Mouse (Mus musculus) CH12.LX (cell line): ENCODE data around the gene Slc25a41. TPM values are rescaled to one million over a fixed set of nuclear protein-coding genes. Genes with fewer than 3 reads are reported as not detected.

Source experiments
- DNase-seq: peaks from one replicate; pipeline ENCODE4 v3.0.0-alpha.2; 2013; ENCODE audit errors: extremely low read depth
- H3K27ac ChIP-seq: 2 replicates; pipeline ENCODE4 v1.5.1; 2012; ENCODE audit warnings: low read depth, mild to moderate bottlenecking, control low read depth, moderate library complexity; ENCODE audit not compliant: insufficient read depth
- H3K27me3 ChIP-seq: replicated peaks from 2 replicates; pipeline ENCODE3; 2012; ENCODE audit warnings: inconsistent platforms
- H3K36me3 ChIP-seq, 2 experiments: replicated peaks in 1 of 2; 2 replicates each; pipeline versions ENCODE3 to v1.6.1; 2012; ENCODE audit warnings: inconsistent platforms in 1 of 2, low read length in 1 of 2, mild to moderate bottlenecking in 1 of 2, mixed read lengths in 1 of 2, moderate library complexity in 1 of 2; ENCODE audit not compliant: control insufficient read depth in 1 of 2, insufficient read depth in 1 of 2
- H3K4me1 ChIP-seq, 2 experiments: 2 replicates each; pipeline ENCODE4 v1.6.1; 2012; ENCODE audit warnings: inconsistent platforms in 1 of 2, moderate library complexity in 1 of 2; ENCODE audit not compliant: insufficient read depth in 2 of 2, control insufficient read depth in 1 of 2
- H3K4me2 ChIP-seq: 2 replicates; pipeline ENCODE4 v1.6.1; 2012; ENCODE audit warnings: low read depth, mild to moderate bottlenecking, control low read depth; ENCODE audit not compliant: poor library complexity, insufficient read depth, severe bottlenecking
- H3K4me3 ChIP-seq, 3 experiments: fragments of 150-350 bp in 1 of 3; sonication (generic) in 1 of 3; replicated peaks in 1 of 3; 2 replicates each; pipeline versions ENCODE3 to v1.5.1; 2011 to 2012; ENCODE audit warnings: low read depth in 2 of 3, low read length in 2 of 3, mild to moderate bottlenecking in 2 of 3, moderate library complexity in 2 of 3, control low read depth in 1 of 3, improper control_type of control experiment in 1 of 3, inconsistent platforms in 1 of 3, mixed read lengths in 1 of 3; ENCODE audit not compliant: poor library complexity in 1 of 3
- H3K79me2 ChIP-seq: replicated peaks from 2 replicates; pipeline ENCODE4 v1.6.1; 2012; ENCODE audit warnings: mild to moderate bottlenecking, moderate library complexity; ENCODE audit not compliant: control insufficient read depth, poor library complexity, insufficient read depth, severe bottlenecking; ENCODE audit errors: extremely low read depth
- H3K9ac ChIP-seq: 2 replicates; pipeline ENCODE4 v1.6.1; 2012; ENCODE audit warnings: low read depth, mild to moderate bottlenecking, control low read depth, moderate library complexity; ENCODE audit not compliant: insufficient read depth
- H3K9me3 ChIP-seq: replicated peaks from 2 replicates; pipeline ENCODE3; 2012; ENCODE audit warnings: low read length, inconsistent platforms, mixed read lengths
- BHLHE40 ChIP-seq: IDR thresholded peaks from 2 replicates; pipeline ENCODE4 v1.6.1; 2011; ENCODE audit warnings: mild to moderate bottlenecking, low read depth, low read length, improper control_type of control experiment
- CHD1 ChIP-seq: IDR thresholded peaks from 2 replicates; pipeline ENCODE4 v1.6.1; 2012; ENCODE audit warnings: low read depth, low read length, improper control_type of control experiment, inconsistent platforms
- CHD2 ChIP-seq: IDR thresholded peaks from 2 replicates; pipeline ENCODE4 v1.6.1; 2011; ENCODE audit warnings: low read length, improper control_type of control experiment
- CTCF ChIP-seq, 2 experiments: IDR thresholded peaks in 1 of 2; conservative IDR thresholded peaks in 1 of 2; 2 replicates each; pipeline ENCODE4 v1.5.1; 2011 to 2012; ENCODE audit warnings: low read depth in 2 of 2, low read length in 2 of 2, improper control_type of control experiment in 1 of 2, inconsistent platforms in 1 of 2, mild to moderate bottlenecking in 1 of 2, moderate library complexity in 1 of 2
- E2F4 ChIP-seq: IDR thresholded peaks from 2 replicates; pipeline ENCODE4 v1.6.1; 2011; ENCODE audit warnings: low read depth, low read length, improper control_type of control experiment; ENCODE audit not compliant: insufficient replicate concordance
- ELF1 ChIP-seq: IDR thresholded peaks from 2 replicates; pipeline ENCODE4 v1.6.1; 2014; ENCODE audit warnings: low read depth, mild to moderate bottlenecking, inconsistent platforms, low read length, improper control_type of control experiment
- EP300 ChIP-seq: IDR thresholded peaks from 2 replicates; pipeline ENCODE4 v1.6.1; 2011; ENCODE audit warnings: low read length, improper control_type of control experiment
- ETS1 ChIP-seq: conservative IDR thresholded peaks from 2 replicates; pipeline ENCODE4 v1.6.1; 2012; ENCODE audit warnings: low read depth, mild to moderate bottlenecking, inconsistent platforms, low read length, improper control_type of control experiment, moderate library complexity
- GABPA ChIP-seq: IDR thresholded peaks from 2 replicates; pipeline ENCODE4 v1.6.1; 2012; ENCODE audit warnings: low read depth, low read length, improper control_type of control experiment, inconsistent platforms; ENCODE audit not compliant: insufficient replicate concordance
- HCFC1 ChIP-seq: IDR thresholded peaks from 2 replicates; pipeline ENCODE4 v1.6.1; 2012; ENCODE audit warnings: low read depth, mild to moderate bottlenecking, inconsistent platforms, low read length, improper control_type of control experiment
- JUND ChIP-seq: conservative IDR thresholded peaks from 2 replicates; pipeline ENCODE4 v1.6.1; 2011; ENCODE audit warnings: low read depth, low read length, improper control_type of control experiment
- KAT2A ChIP-seq: IDR thresholded peaks from 2 replicates; pipeline ENCODE4 v1.6.1; 2012; ENCODE audit warnings: low read length, improper control_type of control experiment, inconsistent platforms; ENCODE audit not compliant: insufficient replicate concordance
- MAX ChIP-seq: IDR thresholded peaks from 2 replicates; pipeline ENCODE4 v1.6.1; 2011; ENCODE audit warnings: low read length, improper control_type of control experiment
- MAZ ChIP-seq: IDR thresholded peaks from 2 replicates; pipeline ENCODE4 v1.6.1; 2012; ENCODE audit warnings: low read depth, mild to moderate bottlenecking, inconsistent platforms, low read length, improper control_type of control experiment, moderate library complexity
- MXI1 ChIP-seq: IDR thresholded peaks from 2 replicates; pipeline ENCODE4 v1.6.1; 2011; ENCODE audit warnings: mild to moderate bottlenecking, low read depth, low read length, improper control_type of control experiment
- MYC ChIP-seq: IDR thresholded peaks from 2 replicates; pipeline ENCODE4 v1.6.1; 2011; ENCODE audit warnings: low read depth, mild to moderate bottlenecking, improper control_type of control experiment, low read length
- NELFE ChIP-seq: IDR thresholded peaks from 2 replicates; pipeline ENCODE4 v1.6.1; 2011; ENCODE audit warnings: low read depth, low read length, improper control_type of control experiment
- PAX5 ChIP-seq: IDR thresholded peaks from 2 replicates; pipeline ENCODE4 v1.6.1; 2012; ENCODE audit warnings: low read length, inconsistent platforms, mixed read lengths
- POLR2A ChIP-seq: IDR thresholded peaks from 2 replicates; pipeline ENCODE4 v1.6.1; 2011; ENCODE audit warnings: low read depth, mild to moderate bottlenecking, improper control_type of control experiment, low read length
- POLR2AphosphoS2 ChIP-seq: IDR thresholded peaks from 2 replicates; pipeline ENCODE4 v1.6.1; 2011; ENCODE audit warnings: low read depth, low read length, improper control_type of control experiment
- RAD21 ChIP-seq: IDR thresholded peaks from 2 replicates; pipeline ENCODE4 v1.6.1; 2011; ENCODE audit warnings: low read depth, mild to moderate bottlenecking, low read length, improper control_type of control experiment, moderate library complexity
- RCOR1 ChIP-seq: conservative IDR thresholded peaks from 2 replicates; pipeline ENCODE4 v1.6.1; 2012; ENCODE audit warnings: low read depth, mild to moderate bottlenecking, inconsistent platforms, low read length, improper control_type of control experiment
- SIN3A ChIP-seq: IDR thresholded peaks from 2 replicates; pipeline ENCODE4 v1.6.1; 2012; ENCODE audit warnings: low read length, improper control_type of control experiment, inconsistent platforms
- SMC3 ChIP-seq: IDR thresholded peaks from 2 replicates; pipeline ENCODE4 v1.6.1; 2011; ENCODE audit warnings: low read depth, low read length, improper control_type of control experiment
- TBP ChIP-seq: conservative IDR thresholded peaks from 2 replicates; pipeline ENCODE4 v1.6.1; 2011; ENCODE audit warnings: low read depth, low read length, improper control_type of control experiment
- UBTF ChIP-seq: IDR thresholded peaks from 2 replicates; pipeline ENCODE4 v1.6.1; 2012; ENCODE audit warnings: low read depth, mild to moderate bottlenecking, inconsistent platforms, low read length, improper control_type of control experiment, moderate library complexity
- USF2 ChIP-seq: conservative IDR thresholded peaks from 2 replicates; pipeline ENCODE4 v1.6.1; 2011; ENCODE audit warnings: low read depth, low read length, improper control_type of control experiment
- ZKSCAN1 ChIP-seq: IDR thresholded peaks from 2 replicates; pipeline ENCODE4 v1.6.1; 2012; ENCODE audit warnings: low read depth, inconsistent platforms, low read length, improper control_type of control experiment, borderline replicate concordance
- ZMIZ1 ChIP-seq: IDR thresholded peaks from 2 replicates; pipeline ENCODE4 v1.6.1; 2012; ENCODE audit warnings: low read depth, mild to moderate bottlenecking, inconsistent platforms, low read length, improper control_type of control experiment
- ZNF384 ChIP-seq: IDR thresholded peaks from 2 replicates; pipeline ENCODE4 v1.6.1; 2012; ENCODE audit warnings: low read depth, low read length, improper control_type of control experiment, inconsistent platforms
- dilution Hi-C: fragments of 300-500 bp; cut with MboI; formaldehyde crosslinking; loops from 2 replicates; pipeline ENCODE4 v1.14.3; 2020; ENCODE audit warnings: low sequenced_read_pairs; ENCODE audit not compliant: extremely low pct_unique_long_range_greater_than_20kb, extremely low pct_ligation_motif_present
- in situ Hi-C: fragments of 300-500 bp; cut with MboI; formaldehyde crosslinking; loops from 3 replicates; pipeline ENCODE4 v1.14.3; 2019; ENCODE audit warnings: low sequenced_read_pairs, low pct_ligation_motif_present, low pct_unique_long_range_greater_than_20kb, mixed read lengths
- polyA plus RNA-seq: library from polyadenylated mRNA; unstranded; fragments of >175 nt; gene quantifications from 2 replicates; pipeline ENCODE4 v1.2.1, GENCODE M21; 2012; ENCODE audit warnings: low read depth; ENCODE audit not compliant: insufficient read length
- total RNA-seq, 2 experiments: library from RNA; depleted of rRNA; stranded (reverse); fragments of 300-350 nt in 1 of 2; fragments of >200 nt in 1 of 2; gene quantifications; 2 replicates each; pipeline ENCODE4 v1.2.3; 2012 to 2014

Gene Slc25a41
- total and polyA plus RNA-seq, 3 experiments: not detected

DNA sequence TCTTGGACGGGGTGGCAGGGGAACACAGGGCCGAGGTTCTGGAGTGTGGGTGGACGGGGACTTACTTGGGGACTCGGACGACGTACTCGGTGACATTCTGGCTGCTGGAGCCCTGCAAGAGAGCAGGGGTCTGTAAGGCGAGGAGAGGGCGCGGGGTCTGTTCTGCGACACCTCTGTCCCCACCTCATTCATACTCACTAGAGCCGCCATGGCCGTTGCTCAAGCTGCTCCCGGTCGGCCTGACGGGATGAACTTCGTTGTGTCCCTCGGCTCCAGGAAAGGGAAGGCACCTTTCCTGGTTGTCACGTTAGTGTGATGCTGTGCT, 30.6 kb downstream of the Slc25a41 start:
- H3K9me3 ChIP-seq: no peaks in the 10 kb centered on the region
- dilution Hi-C loops: no loop called here
- peaks cover 31 to 37% of the 10 kb centered on the region in 2 experiments for H3K36me3 ChIP-seq
- peak overlapping the region; percentile 92; the same call in 1 of the 2 replicates for H3K4me2 ChIP-seq
- peaks cover 7 to 18% of the 10 kb centered on the region in 2 experiments for H3K4me1 ChIP-seq
- peak overlapping the region; percentile 66 to 81 (median 73) for H3K4me3 ChIP-seq
- peak overlapping the region; percentile 36 for H3K27ac ChIP-seq
- TF ChIP-seq POLR2A (no peak), ZMIZ1 (no peak), MXI1 (no peak), TBP (no peak), USF2 (no peak), MAX (no peak), UBTF (no peak), POLR2AphosphoS2 (no peak), SIN3A (no peak), ZNF384 (no peak), BHLHE40 (no peak), CHD1 (no peak)
- TF ChIP-seq, all 38 proteins: peak for 0
- peaks cover 16% of the 10 kb centered on the region for H3K79me2 ChIP-seq
- in situ Hi-C loops: no loop called here
- DNase-seq: no peak
- H3K9ac ChIP-seq: peak overlapping the region; percentile 76
- H3K27me3 ChIP-seq: no peaks in the 10 kb centered on the region

DNA sequence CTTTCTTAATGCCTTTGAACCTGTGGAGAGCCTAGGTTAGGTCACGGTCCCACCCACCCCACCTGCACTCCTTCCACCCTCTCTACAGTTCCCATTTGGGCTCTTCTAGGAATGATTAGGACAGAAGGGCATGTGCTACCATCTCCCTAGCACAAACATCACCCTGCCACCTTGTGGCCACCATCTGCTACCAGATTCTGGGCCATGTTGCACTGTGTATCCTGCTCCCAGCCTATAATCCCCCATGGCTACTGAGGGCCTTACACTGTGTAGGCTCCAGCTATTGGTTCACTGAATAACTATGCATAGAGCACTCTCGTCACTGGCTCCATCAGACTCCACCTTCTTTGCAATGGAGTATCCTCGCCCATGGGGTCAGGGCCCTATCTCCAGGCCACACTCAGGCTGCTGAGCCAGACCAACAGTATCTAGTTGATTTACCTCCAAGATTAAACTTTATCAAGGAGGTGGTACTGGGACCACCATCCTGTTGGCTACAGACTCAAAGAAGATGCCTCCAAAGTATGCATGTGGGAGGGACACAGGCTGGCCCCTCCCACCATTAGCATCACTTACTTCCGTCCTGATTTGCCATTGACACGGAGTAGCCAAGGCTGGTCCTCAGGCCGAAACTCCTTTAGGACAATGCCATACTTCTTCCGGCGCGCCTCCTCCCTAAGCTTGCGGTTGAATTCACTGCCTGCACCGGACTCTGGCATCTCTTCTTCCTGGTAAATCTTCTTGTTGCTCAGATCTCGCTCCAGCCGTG, 34.1 kb downstream of the Slc25a41 start:
- no peak for DNase-seq
- in situ Hi-C loops (no loop called here), dilution Hi-C loops (no loop called here)
- no peak overlapping the region for H3K9ac ChIP-seq
- no peak overlapping the region for H3K4me3 ChIP-seq
- no peak overlapping the region for H3K4me2 ChIP-seq
- H3K36me3 ChIP-seq: peaks cover 64 to 70% of the 10 kb centered on the region in 2 experiments
- H3K4me1 ChIP-seq: peaks cover 3 to 13% of the 10 kb centered on the region in 2 experiments
- no peak overlapping the region for H3K27ac ChIP-seq
- peaks cover 16% of the 10 kb centered on the region for H3K79me2 ChIP-seq
- no peak for TF ChIP-seq GABPA
- TF ChIP-seq POLR2AphosphoS2: no peak
- TF ChIP-seq RCOR1: no peak
- TF ChIP-seq RAD21: peak; percentile 7
- TF ChIP-seq NELFE: no peak
- TF ChIP-seq ELF1: no peak
- TF ChIP-seq ZNF384: no peak
- TF ChIP-seq ZKSCAN1: no peak
- no peak for TF ChIP-seq USF2
- no peak for TF ChIP-seq EP300
- no peak for TF ChIP-seq KAT2A
- TF ChIP-seq E2F4: no peak
- no peak for TF ChIP-seq UBTF
- TF ChIP-seq CHD2: no peak
- no peak for TF ChIP-seq JUND
- TF ChIP-seq CHD1: no peak
- TF ChIP-seq HCFC1: no peak
- TF ChIP-seq CTCF (conservative IDR thresholded peaks at IDR 0.05 in 1 of 2, IDR thresholded peaks at IDR 0.05 in 1 of 2; ENCODE audit: low read depth in 2 of 2, low read length in 2 of 2): peak in 1 of 2 experiments; percentile 48; a peak in 2 of 4 replicates
- TF ChIP-seq SMC3: peak; percentile 46
- no peak for TF ChIP-seq ETS1
- no peak for TF ChIP-seq MAZ
- TF ChIP-seq PAX5: no peak
- no peak for TF ChIP-seq TBP
- no peak for TF ChIP-seq MAX
- no peak for TF ChIP-seq ZMIZ1
- TF ChIP-seq MYC: no peak
- no peaks in the 10 kb centered on the region for H3K27me3 ChIP-seq
- no peaks in the 10 kb centered on the region for H3K9me3 ChIP-seq
